Mouse (Mus musculus) limb, embryonic 12.5 days (tissue): Measurements from ENCODE around the gene Ankar. TPM values are rescaled to one million over a fixed set of nuclear protein-coding genes. Genes with fewer than 3 reads are reported as not detected.

ENCODE experiments used
- ATAC-seq: fragments of 200-750 bp; cut with Nextera tagmentation; 2 replicates; pipeline ENCODE4 v1.8.0; 2017; ENCODE audit warnings: low read depth, moderate TSS enrichment; ENCODE audit not compliant: insufficient number of reproducible peaks, insufficient read depth, low FRiP score, low TSS enrichment
- H3K27ac ChIP-seq: fragments of 300-500 bp; sonication (generic); 2 replicates; pipeline ENCODE4 v1.5.1; 2016; ENCODE audit warnings: mild to moderate bottlenecking, moderate library complexity
- H3K27me3 ChIP-seq: fragments of 300-500 bp; sonication (generic); 2 replicates; pipeline ENCODE4 v1.6.1; 2016; ENCODE audit warnings: mild to moderate bottlenecking, moderate library complexity
- H3K36me3 ChIP-seq: fragments of 300-500 bp; sonication (generic); 2 replicates; pipeline ENCODE4 v1.6.1; 2016; ENCODE audit warnings: mild to moderate bottlenecking, moderate library complexity
- H3K4me1 ChIP-seq: fragments of 300-500 bp; sonication (generic); replicated peaks from 2 replicates; pipeline ENCODE4 v1.6.1; 2016
- H3K4me2 ChIP-seq: fragments of 300-500 bp; sonication (generic); 2 replicates; pipeline ENCODE4 v1.6.1; 2016; ENCODE audit warnings: mild to moderate bottlenecking, moderate library complexity
- H3K4me3 ChIP-seq: fragments of 300-500 bp; sonication (generic); replicated peaks from 2 replicates; pipeline ENCODE4 v1.5.1; 2016; ENCODE audit warnings: mild to moderate bottlenecking
- H3K9ac ChIP-seq: fragments of 300-500 bp; sonication (generic); replicated peaks from 2 replicates; pipeline ENCODE4 v1.6.1; 2016; ENCODE audit warnings: mild to moderate bottlenecking, moderate library complexity
- H3K9me3 ChIP-seq: fragments of 300-500 bp; sonication (generic); 2 replicates; pipeline ENCODE4 v1.6.1; 2016; ENCODE audit warnings: mild to moderate bottlenecking, moderate library complexity
- WGBS: fragments of 180-500 bp; shearing (Covaris S2); methylation state at CpG from one replicate; pipeline ENCODE4 v1.1.7; 2016; 5-methylcytosine and 5-hydroxymethylcytosine counted together
- polyA plus RNA-seq: library from polyadenylated mRNA; unstranded; fragments of >200 nt; fragmentation: Nextera tagmentation; extraction: Ambion mirVana; gene quantifications from 2 replicates; pipeline ENCODE4 v1.2.1, GENCODE M21; 2016

Ankar gene
- polyA plus RNA-seq, result not detected in 2 replicates

GRCm38 (mm10) chr1:72700479-72700878 lies at the start of gene Ankar:
Ankar (minus strand) TSS chr1:72700579.
- no peak for ATAC-seq
- Histone ChIP-seq H3K4me3 (no peak within 1 kb of the TSS), H3K9me3 (no peaks in the 10 kb centered on the region), H3K4me2 (no peak within 1 kb of the TSS), H3K27ac (no peak within 1 kb of the TSS), H3K27me3 (no peaks in the 10 kb centered on the region), H3K4me1 (no peaks in the 10 kb centered on the region), H3K36me3 (no peaks in the 10 kb centered on the region), H3K9ac (no peak within 1 kb of the TSS)
- 75% methylated on average over 11 of the region's 11 CpGs for WGBS

GRCm38 (mm10) chr1:72746382-72746781 lies 46.0 kb upstream of the Ankar start:
- ATAC-seq, result no peak
- Histone ChIP-seq H3K27ac (no peak overlapping the region), H3K36me3 (no peaks in the 10 kb centered on the region), H3K4me3 (no peak overlapping the region), H3K27me3 (no peaks in the 10 kb centered on the region), H3K4me1 (peaks cover 3% of the 10 kb centered on the region), H3K4me2 (no peak overlapping the region), H3K9me3 (no peaks in the 10 kb centered on the region), H3K9ac (no peak overlapping the region)
- WGBS, result 85% methylated on average over 7 of the region's 7 CpGs

GRCm38 (mm10) chr1:72744816-72745506 lies 44.6 kb upstream of the Ankar start:
- Histone ChIP-seq H3K9me3 (no peaks in the 10 kb centered on the region), H3K4me2 (no peak overlapping the region), H3K9ac (no peak overlapping the region), H3K4me1 (peaks cover 3% of the 10 kb centered on the region), H3K27ac (peak overlapping the region; percentile 53), H3K4me3 (no peak overlapping the region), H3K27me3 (no peaks in the 10 kb centered on the region), H3K36me3 (no peaks in the 10 kb centered on the region)
- no peak for ATAC-seq
- WGBS, result 72% methylated on average over 8 of the region's 8 CpGs

GRCm38 (mm10) chr1:72741406-72741805 lies 41.0 kb upstream of the Ankar start:
- 86% methylated on average over 5 of the region's 5 CpGs for WGBS
- ATAC-seq, result no peak
- Histone ChIP-seq H3K4me2 (no peak overlapping the region), H3K36me3 (no peaks in the 10 kb centered on the region), H3K4me3 (no peak overlapping the region), H3K27me3 (no peaks in the 10 kb centered on the region), H3K4me1 (peaks cover 11% of the 10 kb centered on the region), H3K9me3 (no peaks in the 10 kb centered on the region), H3K27ac (no peak overlapping the region), H3K9ac (no peak overlapping the region)

GRCm38 (mm10) chr1:72739681-72740063 lies 39.3 kb upstream of the Ankar start:
- Histone ChIP-seq H3K27me3 (no peaks in the 10 kb centered on the region), H3K9me3 (no peaks in the 10 kb centered on the region), H3K4me3 (no peak overlapping the region), H3K4me1 (peaks cover 13% of the 10 kb centered on the region; the same call in 1 of the 2 replicates), H3K36me3 (no peaks in the 10 kb centered on the region), H3K27ac (no peak overlapping the region), H3K4me2 (no peak overlapping the region), H3K9ac (no peak overlapping the region)
- 81% methylated on average over 10 of the region's 10 CpGs for WGBS
- no peak for ATAC-seq

- no peaks in the 10 kb centered on the region for H3K9me3 ChIP-seq
- H3K4me2 ChIP-seq, result no peak overlapping the region
- no peak overlapping the region for H3K27ac ChIP-seq
- no peaks in the 10 kb centered on the region for H3K36me3 ChIP-seq
- H3K4me1 ChIP-seq, result peaks cover 13% of the 10 kb centered on the region; the same call in 1 of the 2 replicates
- 84% methylated on average over 15 of the region's 15 CpGs for WGBS
- no peak overlapping the region for H3K4me3 ChIP-seq
- H3K9ac ChIP-seq, result no peak overlapping the region
- no peaks in the 10 kb centered on the region for H3K27me3 ChIP-seq
- ATAC-seq, result no peak
Measured at GRCm38 (mm10) chr1:72738946-72739680, 38.7 kb upstream of the Ankar start.

- H3K9ac ChIP-seq, result no peak overlapping the region
- H3K9me3 ChIP-seq, result no peaks in the 10 kb centered on the region
- no peaks in the 10 kb centered on the region for H3K27me3 ChIP-seq
- H3K4me2 ChIP-seq, result no peak overlapping the region
- no peak overlapping the region for H3K27ac ChIP-seq
- H3K4me3 ChIP-seq, result no peak overlapping the region
- H3K4me1 ChIP-seq, result peaks cover 13% of the 10 kb centered on the region; the same call in 1 of the 2 replicates
- no peak for ATAC-seq
- 37% methylated on average over 13 of the region's 13 CpGs for WGBS
- no peaks in the 10 kb centered on the region for H3K36me3 ChIP-seq
Measured at GRCm38 (mm10) chr1:72736397-72737125, 36.2 kb upstream of the Ankar start.

GRCm38 (mm10) chr1:72733191-72733691 lies 32.9 kb upstream of the Ankar start:
- Histone ChIP-seq H3K4me3 (no peak overlapping the region), H3K4me2 (no peak overlapping the region), H3K27ac (no peak overlapping the region), H3K9me3 (no peaks in the 10 kb centered on the region), H3K9ac (no peak overlapping the region), H3K36me3 (no peaks in the 10 kb centered on the region), H3K4me1 (peaks cover 38% of the 10 kb centered on the region), H3K27me3 (no peaks in the 10 kb centered on the region)
- no peak for ATAC-seq
- 81% methylated on average over 9 of the region's 9 CpGs for WGBS

GRCm38 (mm10) chr1:72730126-72730525 lies 29.7 kb upstream of the Ankar start:
- no peak overlapping the region for H3K4me3 ChIP-seq
- H3K4me2 ChIP-seq, result no peak overlapping the region
- ATAC-seq, result no peak
- no peaks in the 10 kb centered on the region for H3K36me3 ChIP-seq
- peaks cover 30% of the 10 kb centered on the region for H3K4me1 ChIP-seq
- H3K27me3 ChIP-seq, result no peaks in the 10 kb centered on the region
- H3K27ac ChIP-seq, result peak overlapping the region; percentile 73
- whole genome bisulfite sequencing, result 41% methylated on average over 10 of the region's 10 CpGs
- H3K9ac ChIP-seq, result no peak overlapping the region
- no peaks in the 10 kb centered on the region for H3K9me3 ChIP-seq

GRCm38 (mm10) chr1:72728781-72729180 lies 28.4 kb upstream of the Ankar start:
- ATAC-seq, result peak; percentile 30; the same call in 1 of the 2 replicates
- no peak overlapping the region for H3K27ac ChIP-seq
- H3K4me1 ChIP-seq, result peaks cover 30% of the 10 kb centered on the region
- no peaks in the 10 kb centered on the region for H3K9me3 ChIP-seq
- H3K4me3 ChIP-seq, result no peak overlapping the region
- no peaks in the 10 kb centered on the region for H3K27me3 ChIP-seq
- no peaks in the 10 kb centered on the region for H3K36me3 ChIP-seq
- 40% methylated on average over 4 of the region's 4 CpGs for WGBS
- H3K9ac ChIP-seq, result no peak overlapping the region
- H3K4me2 ChIP-seq, result no peak overlapping the region

- no peak overlapping the region for H3K4me3 ChIP-seq
- no peaks in the 10 kb centered on the region for H3K36me3 ChIP-seq
- no peak overlapping the region for H3K9ac ChIP-seq
- no peak overlapping the region for H3K4me2 ChIP-seq
- peaks cover 30% of the 10 kb centered on the region for H3K4me1 ChIP-seq
- no peaks in the 10 kb centered on the region for H3K27me3 ChIP-seq
- H3K9me3 ChIP-seq, result no peaks in the 10 kb centered on the region
- H3K27ac ChIP-seq, result no peak overlapping the region
- WGBS, result 91% methylated on average over 13 of the region's 13 CpGs
- no peak for ATAC-seq
Measured at GRCm38 (mm10) chr1:72725941-72726340, 25.6 kb upstream of the Ankar start.
